Mouse (Mus musculus) MEL (cell line): ENCODE results near the gene Lrrc74b.

Source experiments
- BHLHE40 ChIP-seq: IDR thresholded peaks from 2 replicates; pipeline ENCODE4 v1.6.1; 2012; ENCODE audit warnings: low read depth, mild to moderate bottlenecking, inconsistent platforms, low read length, improper control_type of control experiment, borderline replicate concordance
- CHD1 ChIP-seq: IDR thresholded peaks from 2 replicates; pipeline ENCODE4 v1.6.1; 2012; ENCODE audit warnings: low read depth, mild to moderate bottlenecking, inconsistent platforms, low read length, improper control_type of control experiment
- CTCF ChIP-seq, 3 experiments: IDR thresholded peaks in 2 of 3; conservative IDR thresholded peaks in 1 of 3; 2 replicates each; pipeline ENCODE4 v1.5.1; 2011 to 2012; ENCODE audit warnings: low read length in 3 of 3, low read depth in 2 of 3, mild to moderate bottlenecking in 2 of 3, improper control_type of control experiment in 1 of 3, inconsistent platforms in 1 of 3, mixed read lengths in 1 of 3, moderate library complexity in 1 of 3; ENCODE audit not compliant: control insufficient read depth in 1 of 3, insufficient read depth in 1 of 3, poor library complexity in 1 of 3, severe bottlenecking in 1 of 3
- E2F4 ChIP-seq: IDR thresholded peaks from 2 replicates; pipeline ENCODE4 v1.6.1; 2011; ENCODE audit warnings: low read depth, low read length, improper control_type of control experiment, borderline replicate concordance
- MAFK ChIP-seq: IDR thresholded peaks from 2 replicates; pipeline ENCODE4 v1.6.1; 2011; ENCODE audit warnings: low read depth, mild to moderate bottlenecking, low read length, improper control_type of control experiment, borderline replicate concordance
- MAX ChIP-seq: IDR thresholded peaks from 2 replicates; pipeline ENCODE4 v1.6.1; 2011; ENCODE audit warnings: low read length, improper control_type of control experiment
- MYB ChIP-seq: IDR thresholded peaks from 2 replicates; pipeline ENCODE4 v1.6.1; 2011; ENCODE audit warnings: mild to moderate bottlenecking, low read depth, low read length, improper control_type of control experiment
- POLR2A ChIP-seq, 2 experiments: IDR thresholded peaks; 2 replicates each; pipeline ENCODE4 v1.6.1; 2011 to 2012; ENCODE audit warnings: low read length in 2 of 2, mild to moderate bottlenecking in 2 of 2, control low read depth in 1 of 2, improper control_type of control experiment in 1 of 2, low read depth in 1 of 2, moderate library complexity in 1 of 2; ENCODE audit not compliant: control insufficient read depth in 1 of 2, insufficient read depth in 1 of 2, poor library complexity in 1 of 2
- POLR2AphosphoS5 ChIP-seq: IDR thresholded peaks from 2 replicates; pipeline ENCODE4 v1.6.1; 2012; ENCODE audit warnings: low read depth, borderline replicate concordance, mild to moderate bottlenecking, inconsistent platforms, low read length, moderate library complexity, mixed read lengths
- TAL1 ChIP-seq: IDR thresholded peaks from 2 replicates; pipeline ENCODE4 v1.6.1; 2012; ENCODE audit warnings: mild to moderate bottlenecking, inconsistent platforms, low read length, moderate library complexity, mixed read lengths
- TBP ChIP-seq: IDR thresholded peaks from 2 replicates; pipeline ENCODE4 v1.8.0; 2011; ENCODE audit warnings: low read depth, low read length, improper control_type of control experiment
- TCF12 ChIP-seq: IDR thresholded peaks from 2 replicates; pipeline ENCODE4 v1.6.1; 2014; ENCODE audit warnings: low read depth, mild to moderate bottlenecking, inconsistent platforms, low read length, improper control_type of control experiment, moderate library complexity
- USF1 ChIP-seq: IDR thresholded peaks from 2 replicates; pipeline ENCODE4 v1.6.1; 2014; ENCODE audit warnings: low read depth, mild to moderate bottlenecking, inconsistent platforms, low read length, improper control_type of control experiment, moderate library complexity
- ZNF384 ChIP-seq: IDR thresholded peaks from 2 replicates; pipeline ENCODE4 v1.6.1; 2012; ENCODE audit warnings: low read depth, mild to moderate bottlenecking, inconsistent platforms, low read length, improper control_type of control experiment

- peak; percentile 97 to 99 (median 97) for TF ChIP-seq CTCF (IDR thresholded peaks at IDR 0.05 in 2 of 3, conservative IDR thresholded peaks at IDR 0.05 in 1 of 3; ENCODE audit: control insufficient read depth in 1 of 3, insufficient read depth in 1 of 3, low read depth in 2 of 3, low read length in 3 of 3, poor library complexity in 1 of 3, severe bottlenecking in 1 of 3)
- no peak for TF ChIP-seq POLR2A (IDR thresholded peaks at IDR 0.05; ENCODE audit: control insufficient read depth in 1 of 2, insufficient read depth in 1 of 2, low read depth in 1 of 2, low read length in 2 of 2, poor library complexity in 1 of 2)
- TF ChIP-seq TBP: no peak
- no peak for TF ChIP-seq E2F4
- no peak for TF ChIP-seq MAX
- TF ChIP-seq POLR2AphosphoS5: no peak
- TF ChIP-seq TCF12: no peak
- no peak for TF ChIP-seq MAFK
- TF ChIP-seq ZNF384: no peak
- no peak for TF ChIP-seq CHD1
- TF ChIP-seq TAL1: no peak
- no peak for TF ChIP-seq USF1
- no peak for TF ChIP-seq MYB
- no peak for TF ChIP-seq BHLHE40
Measured at GRCm38 (mm10) chr16:17557947-17558480, 3.0 kb downstream of the Lrrc74b start.
